Mouse (Mus musculus) cerebellum, adult 2 months (tissue): ENCODE data around the gene Gpr183. TPM values are rescaled to one million over a fixed set of nuclear protein-coding genes. Genes with fewer than 3 reads are reported as not detected.

Source experiments
- DNase-seq, 2 experiments: peaks; one replicate each; pipeline ENCODE4 v3.0.0; 2021
- H3K27ac ChIP-seq: fragments of 200-500 bp; 2 replicates; pipeline ENCODE4 v1.5.1; 2012; ENCODE audit warnings: low read length, control low read depth, inconsistent platforms; ENCODE audit not compliant: insufficient read depth
- H3K27me3 ChIP-seq: fragments of 200-500 bp; 2 replicates; pipeline ENCODE4 v1.6.1; 2012; ENCODE audit warnings: inconsistent platforms, mild to moderate bottlenecking, low read length, moderate library complexity; ENCODE audit not compliant: control insufficient read depth, insufficient read depth
- H3K4me1 ChIP-seq: fragments of 200-500 bp; 2 replicates; pipeline ENCODE4 v1.6.1; 2011; ENCODE audit warnings: low read length; ENCODE audit not compliant: control insufficient read depth, insufficient read depth
- H3K4me3 ChIP-seq: fragments of 200-500 bp; replicated peaks from 2 replicates; pipeline ENCODE3; 2011; ENCODE audit warnings: mild to moderate bottlenecking, low read depth, low read length, control low read depth; ENCODE audit not compliant: insufficient read depth
- CTCF ChIP-seq: fragments of 200-500 bp; IDR thresholded peaks from 2 replicates; pipeline ENCODE4 v1.5.1; 2011; ENCODE audit warnings: low read depth, mild to moderate bottlenecking, control low read depth, low read length, moderate library complexity, borderline replicate concordance; ENCODE audit not compliant: insufficient read depth
- POLR2A ChIP-seq: fragments of 200-500 bp; IDR thresholded peaks from 2 replicates; pipeline ENCODE4 v1.6.1; 2011; ENCODE audit warnings: low read length, control low read depth, borderline replicate concordance; ENCODE audit not compliant: insufficient read depth
- WGBS: fragments of 180-500 bp; shearing (Covaris S2); methylation state at CpG from one replicate; pipeline ENCODE4 v1.1.7; 2018; 5-methylcytosine and 5-hydroxymethylcytosine counted together
- polyA plus RNA-seq: library from polyadenylated mRNA; depleted of rRNA; stranded (reverse); fragments of >200 nt; gene quantifications from 2 replicates; pipeline ENCODE4 v1.2.3, GENCODE M21; 2012

The Gpr183 gene
- polyA plus RNA-seq, 1 experiment, result 0.33 TPM

DNA sequence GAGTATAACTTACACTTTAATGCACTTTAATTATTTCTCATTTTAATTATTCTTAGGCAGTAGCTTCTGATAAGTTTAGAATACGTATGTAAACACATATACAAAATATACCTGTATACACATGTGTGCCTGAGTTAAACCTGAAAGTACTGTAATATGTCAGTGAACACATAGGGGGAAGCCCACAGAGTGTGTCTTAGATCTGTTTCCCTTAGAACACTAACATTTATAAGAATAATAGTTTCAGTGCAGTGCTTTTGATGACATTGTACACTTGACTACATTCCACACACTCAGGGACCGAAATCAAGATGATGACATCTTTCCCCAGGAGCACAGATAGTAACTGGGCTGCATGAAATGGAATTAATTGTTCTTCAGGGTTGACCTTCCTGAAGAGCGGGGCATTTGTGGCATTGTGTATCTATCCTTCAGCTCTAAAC, 5.4 kb downstream of the Gpr183 start:
- Histone ChIP-seq H3K27me3 (no peaks in the 10 kb centered on the region), H3K4me3 (no peak overlapping the region), H3K27ac (no peak overlapping the region), H3K4me1 (no peaks in the 10 kb centered on the region)
- 95% methylated on average over 3 of the region's 3 CpGs for WGBS
- TF ChIP-seq POLR2A (no peak), CTCF (no peak)
- DNase-seq, result no peak

DNA sequence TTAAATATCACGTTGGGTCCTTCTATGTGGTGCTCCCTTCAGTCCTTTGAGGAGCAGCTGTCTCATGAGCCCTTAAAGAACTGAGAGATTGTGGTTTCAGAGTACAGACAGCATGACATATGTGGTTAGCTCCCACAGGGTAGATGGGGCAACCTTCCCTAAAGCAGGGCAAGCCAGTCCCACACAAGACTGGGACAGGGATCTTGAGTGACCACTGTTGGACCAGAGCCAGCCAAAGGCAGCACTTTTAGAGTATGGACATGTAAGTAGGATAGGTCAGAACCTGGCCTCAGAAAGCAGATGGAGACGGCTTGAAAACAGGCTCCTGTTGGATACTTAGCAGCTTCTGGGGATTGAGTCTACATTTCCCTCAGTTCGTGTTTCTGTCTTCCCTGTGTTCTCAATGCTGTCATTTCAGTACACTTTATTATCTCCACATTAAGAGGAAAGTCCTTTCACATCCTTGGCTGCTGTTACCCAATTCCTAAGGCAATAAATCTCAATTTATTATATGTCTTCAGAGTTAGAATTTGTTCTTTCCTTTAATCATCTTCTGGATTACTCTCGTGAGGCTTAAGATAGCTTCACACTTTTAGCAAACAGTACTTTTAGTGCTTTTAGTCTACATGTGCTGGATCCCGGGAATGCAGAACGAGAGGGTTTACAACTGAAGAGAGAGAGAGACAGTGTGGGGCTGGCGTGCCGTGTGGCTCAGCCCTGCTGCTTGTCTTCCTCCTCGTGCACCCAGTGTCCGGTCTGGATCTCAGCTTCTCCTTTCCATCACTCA, 6.1 kb downstream of the Gpr183 start:
- Histone ChIP-seq H3K27ac (no peak overlapping the region), H3K4me3 (no peak overlapping the region), H3K27me3 (no peaks in the 10 kb centered on the region), H3K4me1 (no peaks in the 10 kb centered on the region)
- TF ChIP-seq POLR2A, result no peak
- no peak for TF ChIP-seq CTCF
- peak in 1 of 2 experiments; percentile 8 for DNase-seq
- WGBS, result 89% methylated on average over 10 of the region's 10 CpGs

DNA sequence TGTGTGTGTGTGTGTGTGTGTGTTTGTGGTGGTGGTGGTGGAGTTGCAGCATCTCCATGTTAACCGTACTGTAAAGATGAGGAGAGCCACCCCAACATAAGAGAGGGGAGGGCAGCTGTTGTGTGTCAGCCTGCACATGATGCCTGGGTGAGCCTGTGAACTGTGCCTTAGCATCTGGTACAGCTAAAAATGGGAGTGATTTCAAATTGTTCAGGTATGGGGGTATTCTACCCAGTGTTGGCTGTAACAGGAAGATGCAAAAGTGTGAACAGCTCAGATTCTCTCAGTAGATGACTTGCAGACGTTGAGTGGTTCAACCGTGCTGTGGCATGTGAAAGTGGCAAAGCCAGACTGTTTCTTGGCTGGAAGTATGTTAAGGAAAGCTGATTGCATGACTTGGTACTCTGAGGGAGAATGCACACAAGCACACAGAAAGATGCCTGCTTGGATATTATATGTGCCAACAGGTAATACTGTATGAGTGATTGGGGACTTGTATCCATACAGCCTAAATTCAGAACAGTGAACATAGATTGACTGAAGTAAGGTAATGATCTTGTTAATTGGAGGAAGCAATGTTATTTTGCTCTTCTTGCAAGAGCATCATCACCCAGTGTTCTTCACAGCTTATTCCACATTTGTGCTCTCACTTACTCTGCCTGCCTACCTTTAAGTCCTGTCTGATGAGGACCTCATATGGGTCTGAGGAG, 6.8 kb downstream of the Gpr183 start:
- H3K4me3 ChIP-seq, result no peak overlapping the region
- TF ChIP-seq POLR2A (no peak), CTCF (no peak)
- WGBS, result 81% methylated on average over 3 of the region's 3 CpGs
- H3K27me3 ChIP-seq, result no peaks in the 10 kb centered on the region
- DNase-seq, result no peak
- no peak overlapping the region for H3K27ac ChIP-seq
- H3K4me1 ChIP-seq, result no peaks in the 10 kb centered on the region

DNA sequence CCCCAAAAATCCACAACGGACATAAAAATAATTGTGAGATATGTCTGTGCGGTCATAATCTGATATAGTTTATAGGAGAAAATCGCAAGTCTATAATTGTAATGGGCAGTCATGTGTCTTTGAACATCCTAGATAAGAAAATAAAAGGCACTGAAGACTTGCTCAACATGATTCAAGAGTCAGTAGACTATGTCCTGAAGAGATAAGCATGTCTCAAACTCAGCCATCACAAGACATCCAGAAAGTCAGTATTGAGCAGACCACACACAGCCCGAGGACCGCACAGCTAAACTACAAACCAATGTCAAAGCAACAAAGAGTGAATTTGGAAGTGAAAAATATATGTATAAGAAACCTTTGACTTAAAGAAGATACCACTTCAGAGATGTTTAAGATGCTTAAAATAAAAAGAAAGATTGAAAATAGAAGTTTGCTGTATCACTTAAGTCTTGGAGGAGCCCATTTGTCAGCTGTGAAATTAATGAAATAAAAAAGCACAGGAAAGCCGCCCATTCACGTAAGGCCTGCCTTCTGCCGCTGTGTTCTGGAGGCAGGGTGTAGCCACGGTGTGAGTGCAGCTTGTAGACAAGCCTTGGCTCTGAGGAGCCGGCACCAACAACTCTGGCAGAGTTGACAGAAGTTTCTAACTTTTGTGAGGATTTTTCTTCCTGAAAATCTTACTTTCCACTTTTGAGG, 7.7 kb downstream of the Gpr183 start:
- H3K27me3 ChIP-seq, result no peaks in the 10 kb centered on the region
- WGBS, result 90% methylated on average over 10 of the region's 10 CpGs
- H3K4me1 ChIP-seq, result no peaks in the 10 kb centered on the region
- no peak for TF ChIP-seq POLR2A
- no peak for TF ChIP-seq CTCF
- H3K27ac ChIP-seq, result no peak overlapping the region
- H3K4me3 ChIP-seq, result no peak overlapping the region
- no peak for DNase-seq

DNA sequence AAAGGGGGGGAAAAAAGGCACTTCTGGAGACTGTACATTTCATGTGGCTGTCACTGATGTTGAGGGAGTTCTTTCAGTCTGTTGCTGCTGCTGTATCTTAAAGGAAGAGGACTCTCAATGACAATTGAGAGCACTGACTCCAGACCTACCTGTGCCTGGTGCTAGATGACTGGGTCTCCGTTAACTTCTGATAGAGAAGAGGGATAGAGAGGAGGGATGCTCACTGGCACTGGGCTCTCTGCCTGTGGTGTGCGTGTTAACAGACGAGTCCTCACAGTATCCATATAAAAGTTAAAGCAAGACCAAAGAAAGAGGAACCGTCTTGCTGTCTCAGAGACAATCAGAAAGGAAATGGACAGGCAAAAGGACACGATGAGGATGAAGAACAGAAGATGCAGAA, 8.7 kb downstream of the Gpr183 start:
- Histone ChIP-seq H3K27ac (no peak overlapping the region), H3K27me3 (no peaks in the 10 kb centered on the region), H3K4me1 (no peaks in the 10 kb centered on the region), H3K4me3 (no peak overlapping the region)
- TF ChIP-seq CTCF, result no peak
- TF ChIP-seq POLR2A, result no peak
- DNase-seq, result no peak
- 90% methylated on average over 5 of the region's 5 CpGs for WGBS

DNA sequence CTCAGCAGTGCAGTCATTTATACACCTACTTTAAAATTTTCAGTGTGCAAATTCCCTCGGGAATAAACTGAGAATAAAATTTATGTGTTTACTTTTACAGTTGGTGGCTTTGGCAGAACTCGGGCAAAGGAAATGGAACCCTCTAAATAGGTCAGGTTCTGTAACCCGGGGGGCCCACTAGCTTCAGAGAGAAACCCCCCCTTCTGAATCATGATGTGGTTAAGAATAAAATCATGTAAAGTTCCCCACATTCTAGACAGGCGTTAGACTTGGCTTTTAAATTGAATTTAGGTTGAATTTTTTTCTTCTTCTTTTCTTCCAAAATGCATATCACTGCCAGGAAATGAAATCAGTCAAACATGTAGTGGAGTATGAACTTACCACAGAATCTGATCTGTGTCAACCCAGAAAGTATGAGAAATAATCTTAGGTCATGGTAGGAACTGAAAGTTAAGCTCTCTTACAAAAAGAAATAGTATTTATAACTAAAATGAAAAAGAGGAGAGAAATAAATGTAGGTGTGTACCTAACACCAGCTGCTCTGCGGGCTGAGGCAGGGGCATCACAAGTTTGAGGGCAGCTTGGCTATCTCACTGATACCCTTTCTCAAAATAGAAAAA, 9.7 kb downstream of the Gpr183 start:
- no peak for DNase-seq
- no peaks in the 10 kb centered on the region for H3K4me1 ChIP-seq
- H3K4me3 ChIP-seq, result no peak overlapping the region
- WGBS, result 78% methylated on average over 5 of the region's 5 CpGs
- no peaks in the 10 kb centered on the region for H3K27me3 ChIP-seq
- TF ChIP-seq CTCF, result no peak
- TF ChIP-seq POLR2A, result no peak
- H3K27ac ChIP-seq, result no peak overlapping the region

DNA sequence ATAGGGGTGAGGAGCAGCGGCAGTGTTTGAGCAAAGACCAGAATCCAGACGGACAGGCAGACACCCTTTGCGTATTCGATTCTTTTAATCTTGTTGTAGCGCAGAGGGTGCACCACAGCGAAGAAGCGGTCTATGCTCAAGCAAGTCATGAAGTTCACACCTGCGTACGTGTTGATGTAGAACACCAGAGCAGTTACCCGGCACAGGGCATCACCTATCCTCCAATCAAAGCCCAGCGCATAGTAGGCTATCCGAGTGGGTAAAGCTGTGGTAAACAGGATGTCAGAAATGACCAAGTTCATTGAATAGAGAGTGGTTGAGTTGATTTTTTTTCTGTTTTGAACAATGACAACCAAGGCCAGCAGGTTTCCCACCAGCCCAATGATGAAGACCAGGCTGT, 10.4 kb downstream of the Gpr183 start:
- Histone ChIP-seq H3K4me1 (peaks cover 5% of the 10 kb centered on the region), H3K27ac (no peak overlapping the region), H3K4me3 (no peak overlapping the region), H3K27me3 (no peaks in the 10 kb centered on the region)
- 97% methylated on average over 12 of the region's 12 CpGs for WGBS
- no peak for DNase-seq
- no peak for TF ChIP-seq CTCF
- TF ChIP-seq POLR2A, result no peak
